Mouse (Mus musculus): ENCODE results near the gene Rab40c. TPM values are rescaled to one million over a fixed set of nuclear protein-coding genes. Genes with fewer than 3 reads are reported as not detected.

The Rab40c gene
- polyA plus RNA-seq, 1 experiment from 2014 or later, result 6.6 TPM

DNA sequence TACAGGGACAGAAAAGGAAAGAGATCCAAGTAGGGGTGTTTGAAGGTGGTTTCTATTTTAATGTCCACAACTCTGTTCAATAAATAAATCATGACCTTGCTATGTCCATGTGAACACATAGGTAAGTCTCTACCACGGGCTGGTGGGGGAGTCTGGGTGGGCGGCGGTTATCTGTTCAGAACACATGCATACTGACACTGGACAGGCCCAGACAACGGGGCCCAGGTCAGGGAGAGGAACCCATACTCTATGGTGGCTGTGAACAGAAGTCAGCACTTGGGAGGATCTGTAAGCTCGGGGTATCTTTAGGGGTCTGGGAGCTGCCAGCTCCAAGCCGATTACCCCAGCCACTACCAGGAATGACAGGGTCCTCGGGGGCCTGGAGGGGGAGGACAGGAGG, 26.8 kb upstream of the Rab40c start:
- Histone ChIP-seq H3K4me2 (peak overlapping the region; percentile 79), H3K27ac (replicated peaks) (peak overlapping the region; percentile 99), H3K9ac (peak overlapping the region; percentile 69), H3K36me3 (replicated peaks) (no peaks in the 10 kb centered on the region), H3K4me1 (replicated peaks) (peaks cover 72% of the 10 kb centered on the region), H3K9me3 (replicated peaks) (no peaks in the 10 kb centered on the region), H3K27me3 (peaks cover 26% of the 10 kb centered on the region), H3K4me3 (replicated peaks) (peak overlapping the region; percentile 21)
- ATAC-seq (ENCODE audit: insufficient read depth), result peak; percentile 16; the same call in 1 of the 2 replicates
- 40% methylated on average over 7 of the region's 7 CpGs for WGBS (ENCODE audit: insufficient replicate concordance)

- Histone ChIP-seq H3K27me3 (peaks cover 19% of the 10 kb centered on the region), H3K9me3 (replicated peaks) (no peaks in the 10 kb centered on the region), H3K4me3 (replicated peaks) (0 out of 2 replicates have a peak overlapping the region, but pooled peaks have one; percentile 0), H3K27ac (replicated peaks) (peak overlapping the region; percentile 99), H3K36me3 (replicated peaks) (peaks cover 4% of the 10 kb centered on the region), H3K4me1 (replicated peaks) (peaks cover 71% of the 10 kb centered on the region), H3K4me2 (peak overlapping the region; percentile 79), H3K9ac (peak overlapping the region; percentile 69)
- WGBS (ENCODE audit: insufficient replicate concordance), result 79% methylated on average over 9 of the region's 9 CpGs
- no peak for ATAC-seq (ENCODE audit: insufficient read depth)
Measured at GRCm38 (mm10) chr17:25945517-25946155, 26.1 kb upstream of the Rab40c start.

DNA sequence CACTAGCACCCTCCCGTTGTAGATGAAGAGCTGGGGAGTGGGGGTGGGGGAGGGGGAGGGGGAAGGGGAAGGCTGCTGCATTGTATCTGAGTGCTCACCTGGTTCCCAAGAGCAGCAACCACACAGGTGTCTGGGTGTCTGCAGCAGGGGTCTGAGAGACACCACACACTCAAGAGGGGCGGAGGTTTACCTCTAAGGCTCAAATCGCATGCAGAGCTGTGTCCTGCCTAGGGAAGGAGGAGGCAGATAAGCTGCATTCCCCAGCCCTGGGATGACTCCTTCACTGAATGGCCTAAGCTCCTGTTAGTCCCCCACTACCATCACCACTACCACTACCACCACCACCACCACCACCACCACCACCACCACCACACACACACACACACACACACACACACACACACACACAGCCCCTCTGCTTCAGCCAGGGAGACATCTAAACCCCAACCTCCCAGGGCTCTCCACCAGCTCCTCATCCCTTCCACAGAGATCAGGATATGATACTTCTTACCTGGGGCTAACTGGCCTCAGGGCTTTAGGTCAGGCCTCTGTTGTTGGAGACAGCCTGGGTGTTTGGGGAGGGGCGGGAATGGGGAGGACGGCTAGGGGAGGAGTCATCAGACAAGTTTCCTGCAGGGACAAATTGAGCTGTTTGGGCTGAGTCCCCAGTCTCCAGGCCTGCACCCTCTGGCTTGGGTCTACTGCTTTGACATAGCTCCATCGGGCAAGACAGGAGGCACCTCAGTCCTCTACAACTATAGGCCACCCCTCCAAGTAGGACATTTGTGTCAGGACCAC, 25.0 kb upstream of the Rab40c start, which contains the start of the genes Pigq and Nhlrc4:
Pigq (minus strand) TSS at position 571 of the 798 bp plus-strand sequence.
Nhlrc4 (minus strand) TSS at position 596 of the 798 bp plus-strand sequence.
- Histone ChIP-seq H3K4me2 (peak within 1 kb of the TSS; percentile 79), H3K4me3 (replicated peaks) (peak within 1 kb of the TSS; percentile 83), H3K9ac (peak within 1 kb of the TSS; percentile 69), H3K36me3 (replicated peaks) (peaks cover 15% of the 10 kb centered on the region), H3K9me3 (replicated peaks) (no peaks in the 10 kb centered on the region), H3K27ac (replicated peaks) (peak within 1 kb of the TSS; percentile 99), H3K4me1 (replicated peaks) (peaks cover 74% of the 10 kb centered on the region), H3K27me3 (peaks cover 8% of the 10 kb centered on the region)
- WGBS (ENCODE audit: insufficient replicate concordance), result 26% methylated on average over 6 of the region's 6 CpGs
- ATAC-seq (ENCODE audit: insufficient read depth), result peak; percentile 60

GRCm38 (mm10) chr17:25943769-25944168, 24.2 kb upstream of the Rab40c start:
- Histone ChIP-seq H3K27me3 (peaks cover under 1% of the 10 kb centered on the region; the same call in 1 of the 2 replicates), H3K9me3 (replicated peaks) (no peaks in the 10 kb centered on the region), H3K4me1 (replicated peaks) (peaks cover 82% of the 10 kb centered on the region), H3K4me3 (replicated peaks) (peak overlapping the region; percentile 83), H3K36me3 (replicated peaks) (peaks cover 22% of the 10 kb centered on the region), H3K4me2 (peak overlapping the region; percentile 79), H3K27ac (replicated peaks) (peak overlapping the region; percentile 99), H3K9ac (peak overlapping the region; percentile 69)
- 72% methylated on average over 9 of the region's 9 CpGs for WGBS (ENCODE audit: insufficient replicate concordance)
- ATAC-seq (ENCODE audit: insufficient read depth), result no peak

DNA sequence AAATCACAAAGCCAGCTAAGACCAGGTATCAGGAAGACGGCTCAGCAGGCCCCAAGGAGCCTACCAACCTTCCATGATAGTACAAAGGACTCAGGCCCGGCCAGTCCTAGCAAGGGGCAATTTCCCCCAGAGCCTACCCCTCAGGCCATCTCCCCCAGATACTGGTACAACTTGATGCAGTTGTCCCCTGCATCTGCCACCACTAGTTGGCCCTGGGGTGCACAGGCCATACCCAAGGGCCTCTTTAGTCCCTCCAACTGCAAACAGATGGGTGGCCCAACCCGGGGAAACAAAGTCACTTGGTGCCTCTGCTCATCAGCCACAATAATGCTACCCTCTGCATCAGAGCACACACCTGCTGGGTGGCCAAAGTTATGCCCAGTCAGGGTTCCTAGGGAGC, 23.7 kb upstream of the Rab40c start:
- Histone ChIP-seq H3K27ac (replicated peaks) (peak overlapping the region; percentile 99), H3K4me1 (replicated peaks) (peaks cover 83% of the 10 kb centered on the region), H3K9me3 (replicated peaks) (no peaks in the 10 kb centered on the region), H3K27me3 (no peaks in the 10 kb centered on the region), H3K4me2 (peak overlapping the region; percentile 79), H3K36me3 (replicated peaks) (peaks cover 28% of the 10 kb centered on the region), H3K4me3 (replicated peaks) (peak overlapping the region; percentile 83), H3K9ac (peak overlapping the region; percentile 69)
- ATAC-seq (ENCODE audit: insufficient read depth), result peak; percentile 36
- WGBS (ENCODE audit: insufficient replicate concordance), result 23% methylated on average over 3 of the region's 3 CpGs

- Histone ChIP-seq H3K36me3 (replicated peaks) (peaks cover 33% of the 10 kb centered on the region), H3K27me3 (no peaks in the 10 kb centered on the region), H3K9me3 (replicated peaks) (no peaks in the 10 kb centered on the region), H3K4me1 (replicated peaks) (peaks cover 82% of the 10 kb centered on the region), H3K9ac (peak overlapping the region; percentile 96), H3K4me3 (replicated peaks) (peak overlapping the region; percentile 83), H3K4me2 (peak overlapping the region; percentile 79), H3K27ac (replicated peaks) (peak overlapping the region; percentile 99)
- ATAC-seq (ENCODE audit: insufficient read depth), result peak; percentile 89
- 18% methylated on average over 2 of the region's 2 CpGs for WGBS (ENCODE audit: insufficient replicate concordance)
Measured at GRCm38 (mm10) chr17:25942597-25943151, 23.1 kb upstream of the Rab40c start.

- Histone ChIP-seq H3K4me3 (replicated peaks) (peak overlapping the region; percentile 83), H3K4me1 (replicated peaks) (peaks cover 82% of the 10 kb centered on the region), H3K36me3 (replicated peaks) (peaks cover 43% of the 10 kb centered on the region), H3K9ac (peak overlapping the region; percentile 96), H3K27ac (replicated peaks) (peak overlapping the region; percentile 99), H3K9me3 (replicated peaks) (no peaks in the 10 kb centered on the region), H3K27me3 (no peaks in the 10 kb centered on the region), H3K4me2 (peak overlapping the region; percentile 79)
- 1% methylated on average over 54 of the region's 54 CpGs for WGBS (ENCODE audit: insufficient replicate concordance)
- no peak for ATAC-seq (ENCODE audit: insufficient read depth)
Measured at GRCm38 (mm10) chr17:25941511-25942241, 22.1 kb upstream of the Rab40c start.

DNA sequence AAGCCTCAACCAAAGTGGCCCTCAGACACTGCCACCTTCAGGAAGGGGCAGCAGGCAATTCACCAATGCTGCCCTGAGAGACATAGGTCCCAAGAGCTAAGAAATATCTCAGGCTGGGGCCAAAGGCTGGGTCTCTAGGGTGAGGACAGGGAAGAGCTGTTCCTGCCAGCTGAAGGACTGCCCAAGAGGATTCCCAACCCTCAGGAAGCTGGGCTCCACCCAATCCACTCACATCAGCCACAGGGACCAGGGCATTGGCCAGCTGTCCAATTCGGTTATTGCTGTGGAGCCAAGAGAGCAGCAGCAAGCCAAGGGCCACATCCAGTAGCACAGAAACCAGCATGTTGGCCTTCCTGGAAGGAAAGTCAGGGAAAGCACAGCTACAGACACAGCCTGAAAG, 15.0 kb upstream of the Rab40c start:
- peaks cover 66% of the 10 kb centered on the region for H3K4me1 ChIP-seq (replicated peaks)
- H3K36me3 ChIP-seq (replicated peaks), result peaks cover 100% of the 10 kb centered on the region
- no peak overlapping the region for H3K4me2 ChIP-seq
- no peaks in the 10 kb centered on the region for H3K9me3 ChIP-seq (replicated peaks)
- peak overlapping the region; percentile 10 for H3K4me3 ChIP-seq (replicated peaks)
- ATAC-seq (ENCODE audit: insufficient read depth), result no peak
- H3K27me3 ChIP-seq, result no peaks in the 10 kb centered on the region
- 92% methylated on average over 1 of the region's 1 CpGs for WGBS (ENCODE audit: insufficient replicate concordance)
- H3K27ac ChIP-seq (replicated peaks), result no peak overlapping the region
- H3K9ac ChIP-seq, result no peak overlapping the region

DNA sequence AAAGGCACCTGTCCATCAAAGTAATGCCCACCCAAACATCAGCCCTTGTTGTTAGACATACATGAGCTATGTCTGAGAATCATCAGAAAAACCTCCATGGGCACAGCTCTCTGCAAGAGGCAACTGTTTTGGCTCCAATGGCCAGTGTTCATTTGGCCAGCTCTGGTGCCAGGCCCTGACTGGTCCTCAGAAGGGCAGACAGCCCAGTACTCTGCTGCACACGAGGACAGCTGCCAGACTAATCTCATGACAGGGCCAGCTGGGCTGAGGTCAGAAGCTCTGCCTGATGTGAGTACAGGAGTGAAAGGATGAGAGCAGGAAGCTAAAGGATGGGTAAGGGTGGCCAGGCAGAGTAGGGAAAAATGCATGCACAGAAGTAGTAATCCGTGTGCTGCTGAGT, 5.8 kb upstream of the Rab40c start:
- WGBS (ENCODE audit: insufficient replicate concordance), result 71% methylated on average over 2 of the region's 2 CpGs
- Histone ChIP-seq H3K4me3 (replicated peaks) (no peak overlapping the region), H3K4me2 (no peak overlapping the region), H3K9me3 (replicated peaks) (no peaks in the 10 kb centered on the region), H3K9ac (no peak overlapping the region), H3K36me3 (replicated peaks) (peaks cover 66% of the 10 kb centered on the region), H3K27ac (replicated peaks) (0 out of 2 replicates have a peak overlapping the region, but pooled peaks have one; percentile 29), H3K27me3 (no peaks in the 10 kb centered on the region), H3K4me1 (replicated peaks) (peaks cover 28% of the 10 kb centered on the region)
- no peak for ATAC-seq (ENCODE audit: insufficient read depth)

GRCm38 (mm10) chr17:25922120-25922519, 2.6 kb upstream of the Rab40c start:
- no peak overlapping the region; the same call in 1 of the 2 replicates for H3K4me2 ChIP-seq
- peaks cover 48% of the 10 kb centered on the region for H3K4me1 ChIP-seq (replicated peaks)
- H3K9me3 ChIP-seq (replicated peaks), result no peaks in the 10 kb centered on the region
- ATAC-seq (ENCODE audit: insufficient read depth), result no peak
- WGBS (ENCODE audit: insufficient replicate concordance), result 74% methylated on average over 5 of the region's 5 CpGs
- H3K27me3 ChIP-seq, result no peaks in the 10 kb centered on the region
- peaks cover 34% of the 10 kb centered on the region for H3K36me3 ChIP-seq (replicated peaks)
- H3K9ac ChIP-seq, result no peak overlapping the region
- peak overlapping the region; percentile 53 for H3K27ac ChIP-seq (replicated peaks)
- no peak overlapping the region for H3K4me3 ChIP-seq (replicated peaks)
